Mouse (Mus musculus) hindbrain, embryonic 14.5 days (tissue): ENCODE measurements around the gene Pctp. TPM values are rescaled to one million over a fixed set of nuclear protein-coding genes. Genes with fewer than 3 reads are reported as not detected.

ENCODE experiments used
- ATAC-seq: fragments of 200-750 bp; cut with Nextera tagmentation; 2 replicates; pipeline ENCODE4 v1.8.0; 2017; ENCODE audit warnings: moderate number of reproducible peaks, mild to moderate bottlenecking, moderate TSS enrichment, moderate library complexity; ENCODE audit not compliant: low FRiP score
- DNase-seq: peaks from one replicate; pipeline ENCODE4 v3.0.0-alpha.2; 2015; ENCODE audit warnings: low spot score
- H3K27ac ChIP-seq: fragments of 300-500 bp; sonication (generic); 2 replicates; pipeline ENCODE4 v1.5.1; 2014; ENCODE audit warnings: mild to moderate bottlenecking, moderate library complexity
- H3K27me3 ChIP-seq: fragments of 300-500 bp; sonication (generic); 2 replicates; pipeline ENCODE4 v1.6.1; 2014; ENCODE audit warnings: mild to moderate bottlenecking, low read length, mixed read lengths; ENCODE audit not compliant: control insufficient read depth, insufficient read depth
- H3K36me3 ChIP-seq: fragments of 300-500 bp; sonication (generic); replicated peaks from 2 replicates; pipeline ENCODE4 v1.6.1; 2014; ENCODE audit not compliant: control insufficient read depth, insufficient read depth
- H3K4me1 ChIP-seq: fragments of 300-500 bp; sonication (generic); replicated peaks from 2 replicates; pipeline ENCODE4 v1.6.1; 2014; ENCODE audit warnings: antibody characterized with exemption, low read length, mixed read lengths; ENCODE audit not compliant: control insufficient read depth, insufficient read depth
- H3K4me2 ChIP-seq: fragments of 300-500 bp; sonication (generic); replicated peaks from 2 replicates; pipeline ENCODE4 v1.6.1; 2014; ENCODE audit warnings: mild to moderate bottlenecking, moderate library complexity
- H3K4me3 ChIP-seq: fragments of 300-500 bp; sonication (generic); replicated peaks from 2 replicates; pipeline ENCODE4 v1.5.1; 2014; ENCODE audit warnings: mild to moderate bottlenecking, low read length
- H3K9ac ChIP-seq: fragments of 300-500 bp; sonication (generic); 2 replicates; pipeline ENCODE4 v1.6.1; 2014
- H3K9me3 ChIP-seq: fragments of 300-500 bp; sonication (generic); 2 replicates; pipeline ENCODE4 v1.6.1; 2016; ENCODE audit warnings: low read length; ENCODE audit not compliant: control insufficient read depth
- WGBS: fragments of 180-500 bp; shearing (Covaris S2); extraction: QIAGEN DNeasy Blood & Tissue Kit; methylation state at CpG from one replicate; pipeline ENCODE4 v1.1.7; 2014; 5-methylcytosine and 5-hydroxymethylcytosine counted together
- polyA plus RNA-seq: library from polyadenylated mRNA; unstranded; fragments of >200 nt; fragmentation: Nextera tagmentation; extraction: Ambion mirVana; gene quantifications from 2 replicates; pipeline ENCODE4 v1.2.1, GENCODE M21; 2014

Gene Pctp
- polyA plus RNA-seq, 1 experiment from 2014 or later = 1.6 TPM

GRCm38 (mm10) chr11:90033442-90033841 is 30.7 kb upstream of the Pctp start:
- DNase-seq (no peak), ATAC-seq (no peak)
- WGBS = 37% methylated on average over 5 of the region's 5 CpGs
- Histone ChIP-seq H3K27me3 (peaks cover 15% of the 10 kb centered on the region), H3K27ac (no peak overlapping the region), H3K9me3 (no peaks in the 10 kb centered on the region), H3K4me3 (peak overlapping the region; percentile 2; the same call in 1 of the 2 replicates), H3K4me2 (peak overlapping the region; percentile 33), H3K36me3 (no peaks in the 10 kb centered on the region; the same call in 1 of the 2 replicates), H3K9ac (no peak overlapping the region), H3K4me1 (peaks cover 9% of the 10 kb centered on the region; the same call in 1 of the 2 replicates)

GRCm38 (mm10) chr11:90032807-90033206 is 30.1 kb upstream of the Pctp start:
- DNase-seq = no peak
- Histone ChIP-seq H3K4me3 (peak overlapping the region; percentile 2; the same call in 1 of the 2 replicates), H3K9me3 (no peaks in the 10 kb centered on the region), H3K27me3 (peaks cover 15% of the 10 kb centered on the region), H3K36me3 (no peaks in the 10 kb centered on the region; the same call in 1 of the 2 replicates), H3K4me1 (peaks cover 9% of the 10 kb centered on the region; the same call in 1 of the 2 replicates), H3K27ac (no peak overlapping the region), H3K9ac (no peak overlapping the region), H3K4me2 (peak overlapping the region; percentile 33)
- 28% methylated on average over 8 of the region's 8 CpGs for WGBS
- ATAC-seq = no peak

GRCm38 (mm10) chr11:90031076-90031475 is 28.4 kb upstream of the Pctp start:
- H3K4me2 ChIP-seq = peak overlapping the region; percentile 52
- no peaks in the 10 kb centered on the region for H3K36me3 ChIP-seq
- peaks cover 12% of the 10 kb centered on the region for H3K4me1 ChIP-seq
- 43% methylated on average over 7 of the region's 7 CpGs for WGBS
- H3K27me3 ChIP-seq = peaks cover 15% of the 10 kb centered on the region
- ATAC-seq (no peak), DNase-seq (no peak)
- H3K27ac ChIP-seq = no peak overlapping the region
- no peaks in the 10 kb centered on the region for H3K9me3 ChIP-seq
- peak overlapping the region; percentile 29 for H3K4me3 ChIP-seq
- peak overlapping the region; percentile 45 for H3K9ac ChIP-seq

- Histone ChIP-seq H3K9me3 (no peaks in the 10 kb centered on the region), H3K36me3 (no peaks in the 10 kb centered on the region), H3K9ac (peak overlapping the region; percentile 45), H3K4me2 (peak overlapping the region; percentile 52), H3K4me3 (peak overlapping the region; percentile 29), H3K27ac (no peak overlapping the region), H3K27me3 (peaks cover 15% of the 10 kb centered on the region), H3K4me1 (peaks cover 12% of the 10 kb centered on the region)
- WGBS = 1% methylated on average over 15 of the region's 15 CpGs
- peak; percentile 72 for DNase-seq
- no peak for ATAC-seq
These were observed 27.9 kb upstream of the Pctp start for GRCm38 (mm10) chr11:90030557-90030956.

GRCm38 (mm10) chr11:90029841-90030398 is 27.2 kb upstream of the Pctp start, which contains the start of gene Tmem100:
Gene Tmem100 (plus strand): TSS chr11:90030348.
- H3K4me3 ChIP-seq = peak within 1 kb of the TSS; percentile 29
- peak within 1 kb of the TSS; percentile 45 for H3K9ac ChIP-seq
- H3K27ac ChIP-seq = no peak within 1 kb of the TSS
- H3K36me3 ChIP-seq = no peaks in the 10 kb centered on the region
- H3K4me2 ChIP-seq = peak within 1 kb of the TSS; percentile 52
- no peak for ATAC-seq
- no peak for DNase-seq
- peaks cover 12% of the 10 kb centered on the region for H3K4me1 ChIP-seq
- WGBS = 55% methylated on average over 13 of the region's 13 CpGs
- peaks cover 15% of the 10 kb centered on the region for H3K27me3 ChIP-seq
- H3K9me3 ChIP-seq = no peaks in the 10 kb centered on the region

GRCm38 (mm10) chr11:90029354-90029753 is 26.7 kb upstream of the Pctp start:
- DNase-seq (peak; percentile 59), ATAC-seq (no peak)
- no peak overlapping the region for H3K27ac ChIP-seq
- H3K9ac ChIP-seq = no peak overlapping the region
- no peaks in the 10 kb centered on the region for H3K36me3 ChIP-seq
- no peak overlapping the region for H3K4me3 ChIP-seq
- H3K4me2 ChIP-seq = peak overlapping the region; percentile 52
- WGBS = 29% methylated on average over 10 of the region's 10 CpGs
- peaks cover 12% of the 10 kb centered on the region for H3K4me1 ChIP-seq
- H3K27me3 ChIP-seq = peaks cover 15% of the 10 kb centered on the region
- H3K9me3 ChIP-seq = no peaks in the 10 kb centered on the region

GRCm38 (mm10) chr11:90028746-90029145 is 26.1 kb upstream of the Pctp start:
- no peak for DNase-seq
- Histone ChIP-seq H3K9me3 (no peaks in the 10 kb centered on the region), H3K4me3 (no peak overlapping the region), H3K4me1 (peaks cover 12% of the 10 kb centered on the region), H3K9ac (no peak overlapping the region), H3K4me2 (no peak overlapping the region), H3K27ac (no peak overlapping the region), H3K36me3 (no peaks in the 10 kb centered on the region), H3K27me3 (peaks cover 15% of the 10 kb centered on the region)
- WGBS = 92% methylated on average over 8 of the region's 8 CpGs
- ATAC-seq = no peak

GRCm38 (mm10) chr11:90027216-90027615 is 24.5 kb upstream of the Pctp start:
- no peak overlapping the region for H3K27ac ChIP-seq
- DNase-seq = no peak
- no peak overlapping the region for H3K4me3 ChIP-seq
- no peak overlapping the region for H3K9ac ChIP-seq
- peaks cover 6% of the 10 kb centered on the region for H3K4me1 ChIP-seq
- no peak for ATAC-seq
- no peak overlapping the region for H3K4me2 ChIP-seq
- no peaks in the 10 kb centered on the region for H3K9me3 ChIP-seq
- WGBS = 56% methylated on average over 7 of the region's 7 CpGs
- no peaks in the 10 kb centered on the region for H3K36me3 ChIP-seq
- H3K27me3 ChIP-seq = peaks cover 12% of the 10 kb centered on the region

GRCm38 (mm10) chr11:90026802-90027174 is 24.1 kb upstream of the Pctp start:
- Histone ChIP-seq H3K9me3 (no peaks in the 10 kb centered on the region), H3K4me1 (peaks cover 6% of the 10 kb centered on the region), H3K27me3 (peaks cover 8% of the 10 kb centered on the region), H3K4me3 (no peak overlapping the region), H3K27ac (no peak overlapping the region), H3K9ac (no peak overlapping the region), H3K4me2 (no peak overlapping the region), H3K36me3 (no peaks in the 10 kb centered on the region)
- no peak for DNase-seq
- no peak for ATAC-seq
- 70% methylated on average over 5 of the region's 5 CpGs for WGBS
